Mouse (Mus musculus): Measurements from ENCODE around the gene Ect2.

GRCm38 (mm10) chr3:27110860-27111259 lies 42.8 kb downstream of the Ect2 start:
- peak in 2 of 3 experiments; percentile 14 to 54; a peak in 3 of 6 replicates for TF ChIP-seq CTCF (IDR thresholded peaks at IDR 0.05 in 2 of 3, conservative IDR thresholded peaks at IDR 0.05 in 1 of 3; ENCODE audit: control insufficient read depth in 1 of 3, insufficient read depth in 1 of 3, low read depth in 2 of 3, low read length in 3 of 3, poor library complexity in 1 of 3, severe bottlenecking in 1 of 3)
- no peak for TF ChIP-seq MXI1 (IDR thresholded peaks at IDR 0.05; ENCODE audit: low read depth, low read length)
- TF ChIP-seq POLR2A (IDR thresholded peaks at IDR 0.05; ENCODE audit: control insufficient read depth in 1 of 2, insufficient read depth in 1 of 2, low read depth in 1 of 2, low read length in 2 of 2, poor library complexity in 1 of 2) = no peak

All from MEL (cell line).